Mouse (Mus musculus) spleen, adult 2 months (tissue): ENCODE data around the gene Exoc6.

Experiments used
- CTCF ChIP-seq: fragments of 200-500 bp; IDR thresholded peaks from 2 replicates; pipeline ENCODE4 v1.5.1; 2011; ENCODE audit warnings: mild to moderate bottlenecking, inconsistent platforms; ENCODE audit not compliant: insufficient read depth, insufficient read length, insufficient replicate concordance; ENCODE audit errors: extremely low read depth
- POLR2A ChIP-seq: fragments of 200-500 bp; IDR thresholded peaks from 2 replicates; pipeline ENCODE4 v1.6.1; 2011; ENCODE audit warnings: low read depth, low read length, inconsistent platforms

DNA sequence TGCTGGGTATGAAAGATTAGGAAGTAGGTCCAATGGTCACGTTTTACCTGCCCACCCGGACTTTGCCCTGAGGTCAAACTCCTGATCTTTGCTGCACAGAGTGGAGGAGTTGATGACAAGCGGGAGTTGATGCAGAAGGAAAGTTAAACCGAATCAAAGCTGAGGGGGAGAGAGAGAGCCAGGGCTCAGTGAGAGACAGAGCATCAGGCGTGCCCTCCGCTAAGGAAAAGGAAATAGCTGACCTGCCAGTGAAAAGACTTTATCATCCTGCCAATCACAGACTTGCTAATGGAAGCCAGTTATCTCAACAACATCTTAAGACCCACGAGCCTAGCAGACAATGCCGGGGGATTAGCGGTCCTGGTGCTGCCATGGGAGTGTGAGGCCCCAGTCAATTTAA, 106.2 kb downstream of the Exoc6 start:
- TF ChIP-seq CTCF, result no peak
- TF ChIP-seq POLR2A, result no peak
